Mouse (Mus musculus) kidney, postnatal 0 days (tissue): ENCODE measurements around the gene Plau. TPM values are rescaled to one million over a fixed set of nuclear protein-coding genes. Genes with fewer than 3 reads are reported as not detected.
A peak's percentile ranks its signal among the peaks of the same experiment; 100 is the strongest.

Source experiments
- ATAC-seq: fragments of 200-750 bp; cut with Nextera tagmentation; replicated peaks from 2 replicates; pipeline ENCODE4 v1.8.0; 2017; ENCODE audit warnings: low read depth, moderate number of reproducible peaks, moderate TSS enrichment, moderate library complexity; ENCODE audit not compliant: low FRiP score
- DNase-seq: peaks from one replicate; pipeline ENCODE4 v3.0.0-alpha.2; 2016; ENCODE audit warnings: low spot score
- H3K27ac ChIP-seq: fragments of 300-500 bp; sonication (generic); 2 replicates; pipeline ENCODE4 v1.5.1; 2014; ENCODE audit warnings: mild to moderate bottlenecking
- H3K27me3 ChIP-seq: fragments of 300-500 bp; sonication (generic); 2 replicates; pipeline ENCODE4 v1.6.1; 2014; ENCODE audit warnings: low read length, mixed read lengths; ENCODE audit not compliant: insufficient read depth
- H3K36me3 ChIP-seq: fragments of 300-500 bp; sonication (generic); 2 replicates; pipeline ENCODE4 v1.6.1; 2014; ENCODE audit warnings: low read length, mixed read lengths; ENCODE audit not compliant: insufficient read depth
- H3K4me1 ChIP-seq: fragments of 300-500 bp; sonication (generic); replicated peaks from 2 replicates; pipeline ENCODE4 v1.6.1; 2014; ENCODE audit warnings: antibody characterized with exemption, low read length, mixed read lengths; ENCODE audit not compliant: insufficient read depth
- H3K4me2 ChIP-seq: fragments of 300-500 bp; sonication (generic); 2 replicates; pipeline ENCODE4 v1.6.1; 2014; ENCODE audit warnings: mild to moderate bottlenecking, low read length, moderate library complexity, mixed read lengths
- H3K4me3 ChIP-seq: fragments of 300-500 bp; sonication (generic); replicated peaks from 2 replicates; pipeline ENCODE4 v1.5.1; 2014; ENCODE audit warnings: low read depth, low read length
- H3K9ac ChIP-seq: fragments of 300-500 bp; sonication (generic); 2 replicates; pipeline ENCODE4 v1.6.1; 2014; ENCODE audit warnings: low read depth, low read length
- H3K9me3 ChIP-seq: fragments of 300-500 bp; sonication (generic); replicated peaks from 2 replicates; pipeline ENCODE4 v1.6.1; 2016; ENCODE audit warnings: low read length, inconsistent platforms, mixed read lengths
- CTCF ChIP-seq: IDR thresholded peaks from 2 replicates; pipeline ENCODE4 v1.5.1; 2016; ENCODE audit warnings: antibody characterized with exemption, low read depth, mild to moderate bottlenecking, moderate library complexity
- WGBS: fragments of 180-500 bp; shearing (Covaris S2); extraction: QIAGEN DNeasy Blood & Tissue Kit; methylation state at CpG from one replicate; pipeline ENCODE4 v1.1.7; 2014; 5-methylcytosine and 5-hydroxymethylcytosine counted together
- polyA plus RNA-seq: library from polyadenylated mRNA; unstranded; fragments of >200 nt; fragmentation: Nextera tagmentation; extraction: Ambion mirVana; gene quantifications from 2 replicates; pipeline ENCODE4 v1.2.1, GENCODE M21; 2015

Gene Plau
- polyA plus RNA-seq, 1 experiment from 2014 or later: 70.2 TPM

DNA sequence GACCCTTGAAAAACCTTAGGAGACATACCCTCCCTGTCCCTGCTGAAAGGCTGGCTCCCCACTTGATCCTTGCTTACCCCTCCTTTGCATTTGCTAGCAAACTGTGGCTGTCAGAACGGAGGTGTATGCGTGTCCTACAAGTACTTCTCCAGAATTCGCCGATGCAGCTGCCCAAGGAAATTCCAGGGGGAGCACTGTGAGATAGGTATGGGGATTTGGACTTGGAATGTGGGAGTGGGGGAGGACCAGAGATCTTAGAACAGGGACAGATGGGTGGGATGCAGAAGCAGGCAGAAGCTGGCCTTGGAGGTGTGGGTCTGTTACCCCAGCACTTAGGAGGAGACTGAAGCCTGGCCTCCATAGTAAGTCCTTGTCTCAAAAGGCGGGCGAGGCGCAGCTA lies 1.2 kb downstream of the Plau start:
- H3K9ac ChIP-seq: 0 out of 2 replicates have a peak overlapping the region, but pooled peaks have one; percentile 74
- peak overlapping the region; percentile 53 for H3K4me3 ChIP-seq
- no peaks in the 10 kb centered on the region for H3K27me3 ChIP-seq
- no peaks in the 10 kb centered on the region for H3K36me3 ChIP-seq
- DNase-seq (no peak), ATAC-seq (no peak)
- 77% methylated on average over 7 of the region's 7 CpGs for WGBS
- H3K4me2 ChIP-seq: peak overlapping the region; percentile 96
- no peak for TF ChIP-seq CTCF
- H3K27ac ChIP-seq: no peak overlapping the region
- H3K4me1 ChIP-seq: no peaks in the 10 kb centered on the region
- H3K9me3 ChIP-seq: no peaks in the 10 kb centered on the region

DNA sequence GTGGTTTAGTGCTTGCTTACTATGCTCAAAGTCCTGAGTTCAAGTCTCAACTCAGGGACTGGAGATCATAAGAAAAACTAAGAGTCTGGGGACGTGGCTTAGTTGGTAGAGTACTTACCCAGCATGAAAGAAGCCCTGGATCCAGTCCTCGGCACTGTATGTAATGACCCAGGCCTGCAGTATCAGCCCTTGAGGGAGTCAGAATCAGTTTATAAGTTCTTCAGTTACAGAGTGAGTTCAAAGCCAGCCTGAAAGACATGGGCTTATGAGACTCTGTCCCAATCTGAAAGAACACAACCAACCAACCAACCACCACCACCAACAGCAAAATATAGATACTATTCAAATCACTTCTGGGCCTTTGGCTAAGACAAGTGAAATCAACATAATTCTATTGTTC lies 5.1 kb downstream of the Plau start:
- Histone ChIP-seq H3K4me3 (no peak overlapping the region), H3K9ac (no peak overlapping the region), H3K27ac (no peak overlapping the region), H3K4me2 (peak overlapping the region; percentile 96; the same call in 1 of the 2 replicates), H3K27me3 (no peaks in the 10 kb centered on the region), H3K4me1 (0 out of 2 replicates have a peak, but pooled peaks cover 11% of the 10 kb centered on the region), H3K36me3 (no peaks in the 10 kb centered on the region), H3K9me3 (no peaks in the 10 kb centered on the region)
- 83% methylated on average over 2 of the region's 2 CpGs for WGBS
- no peak for TF ChIP-seq CTCF
- ATAC-seq (no peak), DNase-seq (no peak)

DNA sequence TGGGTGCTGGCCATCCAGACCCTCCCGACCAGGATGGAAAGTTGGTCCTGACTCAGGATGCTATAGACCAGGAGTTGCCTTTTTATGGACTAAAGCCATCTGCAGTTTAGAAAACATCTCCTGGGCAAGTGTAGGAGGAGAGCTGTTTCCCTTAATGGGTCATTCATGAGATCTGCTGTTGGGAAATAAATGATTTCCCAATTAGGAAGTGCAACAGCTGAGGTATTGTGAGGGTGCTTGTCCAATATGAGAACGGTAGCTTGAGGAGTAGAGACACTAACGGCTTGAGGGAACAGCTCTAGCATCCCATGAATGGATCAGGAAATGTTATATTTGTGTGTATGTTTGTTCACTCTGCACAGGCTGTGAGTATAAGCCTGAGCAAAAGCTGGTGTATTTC lies 6.2 kb downstream of the Plau start:
- 0 out of 2 replicates have a peak, but pooled peaks cover 13% of the 10 kb centered on the region for H3K4me1 ChIP-seq
- no peak for DNase-seq
- TF ChIP-seq CTCF: no peak

GRCm38 (mm10) chr14:20844126-20844525 lies 7.7 kb downstream of the Plau start:
- H3K4me2 ChIP-seq: no peak overlapping the region
- no peak overlapping the region for H3K9ac ChIP-seq
- no peak overlapping the region for H3K27ac ChIP-seq
- WGBS: 89% methylated on average over 6 of the region's 6 CpGs
- 0 out of 2 replicates have a peak, but pooled peaks cover 13% of the 10 kb centered on the region for H3K4me1 ChIP-seq
- no peak for TF ChIP-seq CTCF
- ATAC-seq: no peak; the same call in 1 of the 2 replicates
- no peak overlapping the region for H3K4me3 ChIP-seq
- no peaks in the 10 kb centered on the region for H3K9me3 ChIP-seq
- H3K36me3 ChIP-seq: no peaks in the 10 kb centered on the region
- H3K27me3 ChIP-seq: no peaks in the 10 kb centered on the region
- DNase-seq: no peak

More for the DNA sequence above, 6.2 kb downstream of the Plau start:
- Histone ChIP-seq H3K9me3 (no peaks in the 10 kb centered on the region), H3K4me2 (peak overlapping the region; percentile 96; the same call in 1 of the 2 replicates), H3K27me3 (no peaks in the 10 kb centered on the region), H3K36me3 (no peaks in the 10 kb centered on the region), H3K9ac (no peak overlapping the region), H3K27ac (no peak overlapping the region), H3K4me3 (no peak overlapping the region)
- ATAC-seq: no peak
- 67% methylated on average over 3 of the region's 3 CpGs for WGBS

DNA sequence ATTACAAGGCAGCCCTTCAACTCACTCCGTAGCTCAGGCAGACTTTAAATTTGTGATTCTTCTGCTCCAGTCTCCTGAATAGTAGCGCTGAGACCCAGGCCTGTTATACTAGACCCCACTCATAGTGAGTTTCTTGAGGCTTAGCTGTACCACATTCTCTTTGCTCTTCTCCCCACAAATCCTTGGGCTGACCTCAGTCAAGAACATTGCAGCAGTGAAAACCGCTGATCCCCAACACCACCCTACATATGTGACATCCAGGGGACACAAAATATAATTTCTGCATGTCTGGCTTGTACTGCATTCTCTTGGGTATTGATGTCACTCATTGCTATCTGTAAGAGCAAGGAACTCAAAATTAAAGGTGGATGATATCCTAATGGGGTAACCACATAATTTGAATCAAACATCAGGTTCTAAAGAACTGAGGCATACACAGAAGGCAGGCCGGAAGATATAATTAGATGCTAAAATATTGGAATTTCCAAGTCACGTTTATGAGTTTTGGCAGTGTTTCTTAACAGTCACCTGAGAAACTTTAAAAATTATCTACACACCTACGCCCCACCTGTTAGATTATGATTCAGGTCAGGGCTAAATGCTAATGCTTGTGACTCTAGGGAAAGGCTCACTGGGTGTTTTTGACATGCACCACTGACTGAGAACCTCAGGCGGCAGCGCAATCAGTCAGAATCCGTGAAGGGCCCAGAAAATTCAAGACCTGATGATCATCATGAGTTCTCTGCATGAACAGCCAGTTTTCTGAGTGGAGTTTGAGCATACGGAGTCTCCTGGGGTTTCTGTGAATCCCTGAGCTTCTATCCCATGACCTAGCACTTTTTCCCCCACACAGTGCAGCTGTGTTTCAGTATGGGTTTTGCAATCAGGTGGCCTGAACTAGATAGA lies 8.5 kb downstream of the Plau start:
- Histone ChIP-seq H3K27me3 (no peaks in the 10 kb centered on the region), H3K4me3 (no peak overlapping the region), H3K9me3 (no peaks in the 10 kb centered on the region), H3K9ac (no peak overlapping the region), H3K27ac (peak overlapping the region; percentile 70), H3K4me2 (no peak overlapping the region), H3K36me3 (no peaks in the 10 kb centered on the region), H3K4me1 (0 out of 2 replicates have a peak, but pooled peaks cover 13% of the 10 kb centered on the region)
- WGBS: 70% methylated on average over 10 of the region's 10 CpGs
- DNase-seq: no peak
- TF ChIP-seq CTCF: no peak
- peak; percentile 48; the same call in 1 of the 2 replicates for ATAC-seq

GRCm38 (mm10) chr14:20845577-20846088 lies 9.2 kb downstream of the Plau start:
- WGBS: 58% methylated on average over 9 of the region's 9 CpGs
- H3K4me3 ChIP-seq: no peak overlapping the region
- H3K4me1 ChIP-seq: 0 out of 2 replicates have a peak, but pooled peaks cover 13% of the 10 kb centered on the region
- peak overlapping the region; percentile 70 for H3K27ac ChIP-seq
- no peak overlapping the region for H3K9ac ChIP-seq
- ATAC-seq: no peak; the same call in 1 of the 2 replicates
- no peak overlapping the region for H3K4me2 ChIP-seq
- no peaks in the 10 kb centered on the region for H3K9me3 ChIP-seq
- no peaks in the 10 kb centered on the region for H3K36me3 ChIP-seq
- peak; percentile 49 for DNase-seq
- TF ChIP-seq CTCF: no peak
- H3K27me3 ChIP-seq: no peaks in the 10 kb centered on the region
